Mouse (Mus musculus): Measurements from ENCODE around the gene Ces3a. TPM values are rescaled to one million over a fixed set of nuclear protein-coding genes. Genes with fewer than 3 reads are reported as not detected.

The Ces3a gene
- not detected in 2 replicates for polyA plus RNA-seq (2012)

GRCm38 (mm10) chr8:105048371-105048854 lies at the start of gene Ces3a:
Gene Ces3a (plus strand): TSS chr8:105048601.
- H3K27me3 ChIP-seq (ENCODE audit: control insufficient read depth), result no peaks in the 10 kb centered on the region
- H3K4me1 ChIP-seq (ENCODE audit: control insufficient read depth), result no peaks in the 10 kb centered on the region
- no peak within 1 kb of the TSS for H3K4me3 ChIP-seq (replicated peaks)
- TF ChIP-seq GATA1 (IDR thresholded peaks at IDR 0.05; ENCODE audit: low read length), result no peak
- no peak for TF ChIP-seq TAL1 (IDR thresholded peaks at IDR 0.05; ENCODE audit: low read length)
- H3K36me3 ChIP-seq (ENCODE audit: control insufficient read depth), result no peaks in the 10 kb centered on the region
- no peaks in the 10 kb centered on the region for H3K9me3 ChIP-seq (ENCODE audit: control insufficient read depth, low read length)

- TF ChIP-seq TAL1 (IDR thresholded peaks at IDR 0.05; ENCODE audit: low read length), result no peak
- TF ChIP-seq GATA1 (IDR thresholded peaks at IDR 0.05; ENCODE audit: low read length), result no peak
- Histone ChIP-seq H3K27me3 (ENCODE audit: control insufficient read depth) (no peaks in the 10 kb centered on the region), H3K36me3 (ENCODE audit: control insufficient read depth) (no peaks in the 10 kb centered on the region), H3K4me3 (replicated peaks) (no peak overlapping the region), H3K4me1 (ENCODE audit: control insufficient read depth) (no peaks in the 10 kb centered on the region), H3K9me3 (ENCODE audit: control insufficient read depth, low read length) (peaks cover 4% of the 10 kb centered on the region; the same call in 1 of the 2 replicates)
These were observed 49.2 kb upstream of the Ces3a start for GRCm38 (mm10) chr8:104999183-104999582.

- H3K36me3 ChIP-seq (ENCODE audit: control insufficient read depth), result no peaks in the 10 kb centered on the region
These were observed 47.8 kb upstream of the Ces3a start, which contains the start of gene Ces2h for GRCm38 (mm10) chr8:105000586-105000985. Gene Ces2h (plus strand): TSS chr8:105000853.

GRCm38 (mm10) chr8:105010000-105010399 lies 38.4 kb upstream of the Ces3a start:
- no peaks in the 10 kb centered on the region for H3K4me1 ChIP-seq (ENCODE audit: control insufficient read depth)
- H3K36me3 ChIP-seq (ENCODE audit: control insufficient read depth), result no peaks in the 10 kb centered on the region
- no peaks in the 10 kb centered on the region for H3K27me3 ChIP-seq (ENCODE audit: control insufficient read depth)
- TF ChIP-seq TAL1 (IDR thresholded peaks at IDR 0.05; ENCODE audit: low read length) (no peak), GATA1 (IDR thresholded peaks at IDR 0.05; ENCODE audit: low read length) (no peak)
- no peak overlapping the region for H3K4me3 ChIP-seq (replicated peaks)
- peaks cover 15% of the 10 kb centered on the region for H3K9me3 ChIP-seq (ENCODE audit: control insufficient read depth, low read length)

More at GRCm38 (mm10) chr8:105000586-105000985, 47.8 kb upstream of the Ces3a start, which contains the start of gene Ces2h:
- no peaks in the 10 kb centered on the region for H3K27me3 ChIP-seq (ENCODE audit: control insufficient read depth)
- TF ChIP-seq GATA1 (IDR thresholded peaks at IDR 0.05; ENCODE audit: low read length) (no peak), TAL1 (IDR thresholded peaks at IDR 0.05; ENCODE audit: low read length) (no peak)
- H3K4me1 ChIP-seq (ENCODE audit: control insufficient read depth), result no peaks in the 10 kb centered on the region
- H3K4me3 ChIP-seq (replicated peaks), result no peak within 1 kb of the TSS
- H3K9me3 ChIP-seq (ENCODE audit: control insufficient read depth, low read length), result peaks cover 4% of the 10 kb centered on the region; the same call in 1 of the 2 replicates

- Histone ChIP-seq H3K27me3 (ENCODE audit: control insufficient read depth) (no peaks in the 10 kb centered on the region), H3K9me3 (ENCODE audit: control insufficient read depth, low read length) (peaks cover 15% of the 10 kb centered on the region), H3K36me3 (ENCODE audit: control insufficient read depth) (no peaks in the 10 kb centered on the region), H3K4me1 (ENCODE audit: control insufficient read depth) (no peaks in the 10 kb centered on the region), H3K4me3 (replicated peaks) (no peak overlapping the region)
- TF ChIP-seq TAL1 (IDR thresholded peaks at IDR 0.05; ENCODE audit: low read length) (no peak), GATA1 (IDR thresholded peaks at IDR 0.05; ENCODE audit: low read length) (no peak)
These were observed 37.3 kb upstream of the Ces3a start for GRCm38 (mm10) chr8:105011136-105011535.

- no peaks in the 10 kb centered on the region for H3K27me3 ChIP-seq (ENCODE audit: control insufficient read depth)
- peaks cover 11% of the 10 kb centered on the region for H3K9me3 ChIP-seq (ENCODE audit: control insufficient read depth, low read length)
- TF ChIP-seq GATA1 (IDR thresholded peaks at IDR 0.05; ENCODE audit: low read length) (no peak), TAL1 (IDR thresholded peaks at IDR 0.05; ENCODE audit: low read length) (no peak)
- H3K4me1 ChIP-seq (ENCODE audit: control insufficient read depth), result no peaks in the 10 kb centered on the region
- H3K4me3 ChIP-seq (replicated peaks), result no peak overlapping the region
- no peaks in the 10 kb centered on the region for H3K36me3 ChIP-seq (ENCODE audit: control insufficient read depth)
These were observed 34.0 kb upstream of the Ces3a start for GRCm38 (mm10) chr8:105014391-105014790.

- H3K4me1 ChIP-seq (ENCODE audit: control insufficient read depth), result no peaks in the 10 kb centered on the region
- TF ChIP-seq TAL1 (IDR thresholded peaks at IDR 0.05; ENCODE audit: low read length) (no peak), GATA1 (IDR thresholded peaks at IDR 0.05; ENCODE audit: low read length) (no peak)
- no peaks in the 10 kb centered on the region for H3K27me3 ChIP-seq (ENCODE audit: control insufficient read depth)
- H3K4me3 ChIP-seq (replicated peaks), result no peak overlapping the region
- H3K36me3 ChIP-seq (ENCODE audit: control insufficient read depth), result no peaks in the 10 kb centered on the region
- H3K9me3 ChIP-seq (ENCODE audit: control insufficient read depth, low read length), result no peaks in the 10 kb centered on the region; the same call in 1 of the 2 replicates
These were observed 26.4 kb upstream of the Ces3a start for GRCm38 (mm10) chr8:105021954-105022353.

GRCm38 (mm10) chr8:105023087-105023486 lies 25.3 kb upstream of the Ces3a start:
- Histone ChIP-seq H3K4me3 (replicated peaks) (no peak overlapping the region), H3K36me3 (ENCODE audit: control insufficient read depth) (no peaks in the 10 kb centered on the region), H3K4me1 (ENCODE audit: control insufficient read depth) (no peaks in the 10 kb centered on the region), H3K9me3 (ENCODE audit: control insufficient read depth, low read length) (no peaks in the 10 kb centered on the region; the same call in 1 of the 2 replicates), H3K27me3 (ENCODE audit: control insufficient read depth) (no peaks in the 10 kb centered on the region)
- no peak for TF ChIP-seq TAL1 (IDR thresholded peaks at IDR 0.05; ENCODE audit: low read length)
- TF ChIP-seq GATA1 (IDR thresholded peaks at IDR 0.05; ENCODE audit: low read length), result no peak

GRCm38 (mm10) chr8:105025050-105025449 lies 23.4 kb upstream of the Ces3a start:
- Histone ChIP-seq H3K27me3 (ENCODE audit: control insufficient read depth) (no peaks in the 10 kb centered on the region), H3K9me3 (ENCODE audit: control insufficient read depth, low read length) (no peaks in the 10 kb centered on the region; the same call in 1 of the 2 replicates), H3K4me3 (replicated peaks) (no peak overlapping the region), H3K4me1 (ENCODE audit: control insufficient read depth) (no peaks in the 10 kb centered on the region), H3K36me3 (ENCODE audit: control insufficient read depth) (no peaks in the 10 kb centered on the region)
- TF ChIP-seq GATA1 (IDR thresholded peaks at IDR 0.05; ENCODE audit: low read length), result no peak
- no peak for TF ChIP-seq TAL1 (IDR thresholded peaks at IDR 0.05; ENCODE audit: low read length)

- TF ChIP-seq GATA1 (IDR thresholded peaks at IDR 0.05; ENCODE audit: low read length) (no peak), TAL1 (IDR thresholded peaks at IDR 0.05; ENCODE audit: low read length) (no peak)
- Histone ChIP-seq H3K9me3 (ENCODE audit: control insufficient read depth, low read length) (peaks cover 4% of the 10 kb centered on the region; the same call in 1 of the 2 replicates), H3K4me3 (replicated peaks) (no peak overlapping the region), H3K36me3 (ENCODE audit: control insufficient read depth) (no peaks in the 10 kb centered on the region), H3K4me1 (ENCODE audit: control insufficient read depth) (no peaks in the 10 kb centered on the region), H3K27me3 (ENCODE audit: control insufficient read depth) (no peaks in the 10 kb centered on the region)
These were observed 4.9 kb upstream of the Ces3a start for GRCm38 (mm10) chr8:105043510-105043909.
